Mouse (Mus musculus) cerebellum, adult 11-12 months (tissue): Measurements from ENCODE around the gene Kcnmb3.
"Not testable (repeated sequence)": the region's sequence is repeated elsewhere in the genome, so short reads cannot be mapped to it uniquely, and the experiment has no call there.

Source experiments
- DNase-seq: peaks from one replicate; pipeline ENCODE4 v3.0.0; 2022

Gene Kcnmb3

DNA sequence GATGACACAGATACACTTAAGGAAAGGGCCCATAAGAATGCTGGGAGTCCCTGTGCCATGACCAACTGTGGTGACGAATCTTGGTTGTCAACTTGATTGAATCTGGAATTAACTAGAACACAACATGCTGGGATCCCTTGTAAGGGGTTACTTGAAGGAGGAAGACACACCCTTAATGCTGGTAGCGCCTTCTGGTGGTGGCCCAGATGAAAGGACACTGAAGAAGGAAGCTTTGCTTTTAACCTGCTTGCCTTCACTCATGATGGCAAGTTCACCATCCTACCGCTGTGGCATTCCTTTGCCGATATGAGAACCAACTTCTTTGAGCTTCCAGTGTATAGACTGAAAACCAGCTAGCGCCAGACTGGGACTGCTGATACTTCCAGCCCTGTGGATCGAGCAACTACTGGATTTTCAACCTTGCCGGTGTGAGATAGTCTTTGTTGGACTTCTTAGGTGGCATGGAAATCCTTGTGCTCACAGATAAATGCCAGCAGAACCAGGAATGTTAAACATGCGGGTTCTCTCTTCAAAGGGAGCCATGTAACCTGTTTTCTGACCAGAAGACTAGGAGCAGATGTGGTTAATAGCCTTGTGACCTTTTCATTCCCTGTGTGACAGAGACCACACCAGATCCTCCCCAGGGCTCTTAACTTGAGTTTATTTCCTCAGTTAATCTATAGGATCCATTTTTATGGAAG, 2.5 kb upstream of the Kcnmb3 start:
- no peak for DNase-seq

GRCm38 (mm10) chr3:32490928-32491315, 1.1 kb downstream of the Kcnmb3 start:
- DNase-seq, result no peak

DNA sequence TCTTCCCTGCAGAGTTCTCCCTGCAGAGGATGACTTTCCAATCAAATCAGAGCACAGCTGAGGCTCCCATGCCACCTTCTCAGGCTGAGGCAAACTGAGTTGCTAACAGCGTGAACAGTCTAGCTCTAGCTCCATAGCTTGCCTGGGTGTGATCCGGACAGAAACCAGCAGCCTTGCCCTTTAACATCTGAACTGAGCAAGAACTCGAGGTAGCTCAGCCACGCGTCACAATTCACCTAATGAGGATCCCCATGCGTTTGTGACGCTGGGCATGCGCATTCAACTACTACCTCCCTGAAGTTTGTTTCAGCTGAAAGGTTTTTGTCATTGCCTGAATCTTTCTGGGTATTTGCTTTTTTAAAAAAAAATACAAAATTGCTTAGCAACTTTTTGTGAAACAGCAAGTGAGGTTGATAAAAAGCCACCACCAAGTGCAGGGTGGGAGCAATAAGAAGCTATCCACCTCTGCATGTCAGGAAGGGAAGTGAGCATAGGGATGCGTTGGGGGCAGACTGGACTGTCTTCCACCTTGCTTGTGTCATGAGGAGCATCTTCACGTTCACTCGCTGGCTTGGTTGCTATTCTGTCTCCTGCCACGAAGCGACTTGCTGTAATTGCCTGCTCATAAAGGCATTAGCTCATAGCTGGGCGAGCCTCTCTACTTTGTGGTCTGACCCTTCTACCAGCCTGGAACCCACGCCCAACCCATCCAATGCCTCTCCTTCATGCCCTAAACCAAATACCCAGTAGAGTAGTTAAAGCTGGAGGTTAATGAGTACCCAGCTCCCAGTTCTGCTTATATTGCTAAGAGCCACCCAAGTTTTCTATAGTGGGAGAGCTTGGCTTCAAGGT, 1.7 kb downstream of the Kcnmb3 start:
- DNase-seq, result no peak

DNA sequence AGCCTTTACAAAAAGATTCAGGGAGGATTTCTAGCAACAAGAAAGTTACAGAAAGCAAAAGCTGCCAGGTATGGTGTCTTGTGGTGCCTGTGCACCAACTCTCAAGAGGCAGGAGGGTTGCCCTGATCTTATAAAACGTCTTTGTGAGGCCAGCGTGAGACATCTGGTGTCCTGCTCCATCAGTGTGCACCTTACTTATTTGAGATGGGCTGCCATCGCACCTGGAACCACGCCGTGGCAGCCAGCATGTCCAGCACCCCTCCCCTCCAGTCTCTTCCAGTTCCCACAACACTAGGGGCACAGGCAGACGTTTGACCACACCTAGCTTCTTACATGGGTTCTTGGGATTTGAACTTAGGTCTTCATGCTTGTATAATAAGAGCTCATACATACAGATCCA, 3.9 kb downstream of the Kcnmb3 start:
- no peak for DNase-seq

GRCm38 (mm10) chr3:32486543-32486942, 5.5 kb downstream of the Kcnmb3 start:
- no peak for DNase-seq

- no peak for DNase-seq
Observed at GRCm38 (mm10) chr3:32483035-32483434, 9.0 kb downstream of the Kcnmb3 start.

DNA sequence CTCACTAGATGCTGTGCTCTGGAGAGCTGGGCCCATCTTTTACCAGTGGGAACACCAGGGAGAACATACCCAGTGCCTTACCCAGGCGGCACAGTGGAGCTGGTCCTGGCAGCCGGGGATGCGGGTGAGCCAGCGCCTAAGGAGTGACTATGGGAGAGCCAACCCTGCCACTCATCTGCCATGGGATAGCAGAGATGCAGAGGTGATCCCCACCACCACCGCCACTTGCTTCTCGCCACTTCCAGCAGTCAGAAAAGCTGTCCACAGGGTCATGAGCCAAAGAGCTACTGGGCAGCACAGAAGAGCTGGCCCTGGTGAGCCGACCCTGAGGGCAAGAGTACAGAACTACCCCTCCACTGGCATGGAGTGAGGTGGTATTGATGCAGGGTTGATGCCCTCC, 12.1 kb downstream of the Kcnmb3 start:
- DNase-seq, result no peak

DNA sequence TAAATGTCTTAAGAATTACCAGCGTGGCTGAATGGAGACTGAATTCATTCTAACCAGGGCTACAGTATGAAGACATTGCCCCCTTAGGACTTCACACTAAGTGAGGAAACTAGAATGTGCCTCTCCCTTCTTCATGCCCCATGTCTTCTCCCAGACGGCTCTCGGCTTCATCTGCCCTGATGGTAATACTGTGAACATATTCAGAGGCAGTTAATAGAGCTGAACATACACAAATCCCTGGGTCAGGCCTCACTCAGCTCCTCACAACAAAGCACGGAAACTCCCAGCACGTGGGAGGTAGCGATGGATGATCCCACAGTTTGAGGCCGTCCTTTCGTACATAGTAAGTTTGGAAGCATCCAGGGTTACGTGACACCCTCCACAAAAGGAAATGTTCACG, 18.8 kb downstream of the Kcnmb3 start:
- DNase-seq, result no peak

DNA sequence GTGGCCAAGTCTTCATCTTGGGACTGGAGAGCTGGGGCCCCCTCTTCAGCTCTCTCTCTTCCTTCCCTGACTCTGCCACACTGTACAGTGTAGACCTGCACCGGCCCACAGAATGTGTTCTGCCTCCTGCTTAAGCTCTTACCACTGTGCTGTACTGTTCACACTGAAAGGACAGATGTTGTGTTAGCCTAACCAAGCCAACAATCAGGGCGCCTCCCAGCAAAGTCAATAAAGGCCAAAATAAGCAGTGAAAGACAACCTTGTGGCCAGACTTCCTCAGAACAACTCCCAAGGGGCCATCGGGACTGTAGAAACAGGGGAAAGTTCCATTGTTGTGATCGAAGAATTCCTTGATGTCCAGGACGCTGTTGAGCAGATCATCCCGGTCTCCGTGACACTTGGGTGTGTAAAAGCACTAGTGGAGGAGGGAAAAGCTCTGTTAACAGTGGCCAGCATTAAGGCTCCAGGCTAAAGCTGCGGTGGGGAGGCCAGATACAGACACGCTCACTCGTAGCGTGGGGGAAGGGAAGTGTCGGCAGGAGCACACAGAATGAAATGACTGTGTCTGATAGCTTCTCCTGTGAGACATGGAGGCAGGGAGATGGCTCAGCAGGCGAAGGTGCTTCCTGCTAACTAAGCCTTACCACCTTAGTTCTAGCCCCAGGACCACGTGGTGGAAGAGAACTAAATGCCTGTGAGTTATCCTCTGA, 19.7 kb downstream of the Kcnmb3 start:
- DNase-seq, result no peak

- no peak for DNase-seq
Observed at GRCm38 (mm10) chr3:32471098-32471497, 20.9 kb downstream of the Kcnmb3 start.

DNA sequence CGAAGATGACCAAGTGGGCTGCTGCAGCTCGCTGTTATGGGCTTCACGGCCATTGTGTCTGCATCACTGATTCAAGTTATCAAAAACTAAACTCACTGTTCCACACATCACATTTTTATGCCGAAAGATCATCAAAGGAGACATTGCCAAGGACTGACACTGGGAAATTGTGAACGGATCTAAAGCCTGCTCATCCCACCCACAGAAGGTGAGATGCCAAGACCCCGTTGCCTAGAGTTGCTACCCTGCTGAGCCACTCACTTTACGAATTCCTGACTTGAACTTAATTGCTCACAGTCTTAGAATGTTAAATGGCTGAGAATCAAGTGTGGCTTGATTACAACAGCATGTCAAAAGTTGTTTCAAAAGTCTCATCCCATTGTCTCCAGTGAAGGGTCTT, 21.6 kb downstream of the Kcnmb3 start:
- no peak for DNase-seq

GRCm38 (mm10) chr3:32468411-32468810, 23.6 kb downstream of the Kcnmb3 start:
- DNase-seq, result no peak

GRCm38 (mm10) chr3:32467321-32467720, 24.7 kb downstream of the Kcnmb3 start:
- DNase-seq, result no peak

DNA sequence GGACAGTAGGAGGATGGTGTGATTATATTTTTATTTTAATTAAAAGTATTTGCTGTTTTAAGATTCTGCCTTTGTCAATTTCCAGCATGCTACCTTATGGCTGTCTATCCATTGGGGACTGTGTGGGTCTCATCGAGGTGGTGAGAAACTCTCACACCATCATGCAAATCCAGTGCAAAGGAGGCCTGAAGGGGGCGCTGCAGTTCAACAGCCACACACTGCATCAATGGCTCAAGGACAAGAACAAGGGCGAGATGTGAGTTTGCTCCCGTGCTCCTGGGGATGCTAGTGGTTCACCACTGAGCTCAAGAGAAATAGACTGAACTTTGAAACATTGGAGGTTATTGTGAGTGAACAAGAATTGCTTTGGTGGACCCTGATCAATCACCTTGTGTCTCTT, 32.3 kb downstream of the Kcnmb3 start:
- no peak for DNase-seq

GRCm38 (mm10) chr3:32454329-32455021, 37.6 kb downstream of the Kcnmb3 start:
- no peak for DNase-seq

DNA sequence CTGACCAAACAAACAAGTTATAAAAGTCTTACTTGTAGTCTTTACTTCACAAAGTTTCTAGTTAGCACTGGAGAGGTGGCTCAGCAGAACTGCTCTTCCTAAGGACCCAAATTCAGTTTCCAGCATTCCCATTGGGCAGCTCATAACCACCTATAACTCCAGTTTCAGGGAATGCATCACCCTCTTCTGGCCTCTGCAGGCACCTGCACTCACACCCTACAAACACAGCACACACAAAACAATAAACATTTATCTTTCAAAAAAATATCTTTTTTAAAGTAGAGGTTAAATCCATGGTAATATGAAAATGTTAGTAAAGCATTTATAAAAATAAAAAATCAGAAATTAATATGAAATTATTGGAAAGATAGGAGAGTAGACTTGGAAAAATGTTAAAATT, 50.3 kb downstream of the Kcnmb3 start:
- DNase-seq, result no peak

DNA sequence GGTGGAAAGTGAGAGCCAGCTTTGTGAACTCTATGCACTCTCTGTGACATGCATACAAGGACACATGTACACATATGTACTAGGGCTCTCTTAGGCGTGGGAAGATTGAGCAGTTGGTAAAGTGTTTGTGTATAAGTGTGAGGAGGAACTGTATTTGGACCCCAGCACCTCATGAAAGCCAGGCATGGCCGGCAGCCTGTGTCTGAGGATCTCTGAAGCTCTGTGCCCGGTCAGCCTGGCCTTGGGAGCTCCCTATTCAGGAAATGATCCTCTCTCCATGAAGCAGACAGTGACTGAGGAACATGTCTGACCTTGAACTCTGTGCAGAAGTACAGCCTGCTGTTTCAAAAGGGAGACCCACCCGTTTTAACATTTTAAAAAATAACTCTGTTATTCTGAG, 53.3 kb downstream of the Kcnmb3 start:
- DNase-seq, result no peak

GRCm38 (mm10) chr3:32437820-32438219, 54.2 kb downstream of the Kcnmb3 start:
- DNase-seq, result no peak

DNA sequence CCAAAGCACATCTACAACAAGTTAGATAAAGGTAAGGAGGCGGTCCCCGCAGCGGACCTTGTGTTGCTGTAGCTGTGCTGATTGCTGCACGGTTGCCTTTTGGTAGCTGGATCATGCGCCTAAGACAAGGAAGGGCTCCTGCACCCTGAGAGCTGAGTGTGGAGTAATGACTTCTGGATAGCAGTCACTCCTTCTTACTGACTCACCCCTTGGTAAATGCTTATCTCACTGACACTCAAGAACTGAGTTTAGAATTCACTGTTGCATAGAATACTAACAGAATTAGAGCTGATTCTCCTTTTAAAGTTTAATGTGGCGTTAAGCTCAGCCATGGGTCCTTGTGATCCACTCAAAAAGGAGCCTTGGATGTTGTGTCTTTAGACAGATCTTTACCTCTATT, 54.7 kb downstream of the Kcnmb3 start:
- no peak for DNase-seq

GRCm38 (mm10) chr3:32436101-32436500, 55.9 kb downstream of the Kcnmb3 start:
- no peak for DNase-seq

- DNase-seq, result no peak
Observed at GRCm38 (mm10) chr3:32434016-32434415, 58.0 kb downstream of the Kcnmb3 start.

- no peak for DNase-seq
Observed at GRCm38 (mm10) chr3:32430394-32430793, 61.6 kb downstream of the Kcnmb3 start.

DNA sequence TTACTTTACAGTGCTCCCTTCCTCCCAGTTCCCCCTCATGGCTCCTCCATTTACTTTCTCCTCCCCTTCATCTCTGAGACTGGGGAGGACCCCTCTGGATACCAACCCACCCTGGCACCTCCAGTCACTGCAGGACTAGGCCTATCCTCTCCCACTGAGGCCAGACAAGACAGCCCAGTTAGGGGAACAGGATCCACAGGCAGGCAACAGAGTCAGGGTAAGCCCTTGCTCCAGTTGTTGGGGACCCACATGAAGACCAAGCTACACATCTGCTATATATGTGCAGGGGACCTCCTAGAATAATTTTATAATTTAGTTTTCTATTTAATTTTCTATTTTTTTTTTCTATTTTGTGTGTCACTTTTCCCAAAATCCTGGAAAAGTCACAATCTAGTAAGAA, 62.7 kb downstream of the Kcnmb3 start:
- DNase-seq, result not testable (repeated sequence)
